Mouse (Mus musculus) small intestine, adult 2 months (tissue): ENCODE results near the gene B3galnt1.

Source experiments
- CTCF ChIP-seq: fragments of 200-500 bp; IDR thresholded peaks from 2 replicates; pipeline ENCODE4 v1.5.1; 2012; ENCODE audit warnings: low read depth, mild to moderate bottlenecking, control low read depth, inconsistent platforms, low read length, moderate library complexity, mixed read lengths; ENCODE audit not compliant: insufficient replicate concordance, insufficient read length; ENCODE audit errors: extremely low read depth
- POLR2A ChIP-seq: fragments of 200-500 bp; IDR thresholded peaks from 2 replicates; pipeline ENCODE4 v1.6.1; 2012; ENCODE audit warnings: low read depth, mild to moderate bottlenecking, control low read depth, inconsistent platforms, low read length, moderate library complexity

DNA sequence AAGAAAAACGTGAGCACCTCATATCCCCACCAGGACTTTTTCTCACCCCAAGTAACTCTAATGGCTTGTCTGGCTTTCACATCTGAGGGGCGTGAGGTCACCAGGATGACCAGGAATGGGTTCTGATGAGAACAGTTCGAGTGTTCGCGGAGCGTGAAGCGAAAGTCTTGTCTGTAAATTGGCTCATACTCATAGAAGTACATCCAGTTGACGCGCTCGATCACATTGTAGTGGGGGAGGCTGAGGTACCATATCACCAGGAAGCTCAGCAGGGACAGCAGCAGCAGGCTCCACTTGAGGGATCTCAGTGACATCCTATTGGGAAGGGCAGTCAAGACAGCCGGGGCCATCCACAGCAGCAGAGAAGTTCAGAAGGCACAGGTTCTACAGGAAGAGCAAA lies 23.2 kb downstream of the B3galnt1 start:
- TF ChIP-seq POLR2A (no peak), CTCF (no peak)
